Mouse (Mus musculus) liver, postnatal 0 days (tissue): ENCODE data around the gene Hsd3b7.
A peak's percentile ranks its signal among the peaks of the same experiment; 100 is the strongest.

Experiments
- CTCF ChIP-seq: sonication (generic); IDR thresholded peaks from 2 replicates; pipeline ENCODE4 v1.5.1; 2016; ENCODE audit warnings: antibody characterized with exemption, low read depth
- EP300 ChIP-seq: IDR thresholded peaks from 2 replicates; pipeline ENCODE4 v1.6.1; 2016; ENCODE audit warnings: antibody characterized with exemption, low read depth, mild to moderate bottlenecking

GRCm38 (mm10) chr7:127823236-127824171, 23.1 kb downstream of the Hsd3b7 start:
- TF ChIP-seq CTCF (peak; percentile 12; the same call in 1 of the 2 replicates), EP300 (no peak)
